Mouse (Mus musculus): Measurements from ENCODE around the gene Itpr1. TPM values are rescaled to one million over a fixed set of nuclear protein-coding genes. Genes with fewer than 3 reads are reported as not detected.

Itpr1 gene
- polyA plus RNA-seq, 1 experiment from 2014 or later: 16.7 TPM

GRCm38 (mm10) chr6:108532486-108533179 lies 319.7 kb downstream of the Itpr1 start:
- H3K4me3 ChIP-seq (ENCODE audit: low read depth, low read length): no peak overlapping the region
- H3K27me3 ChIP-seq (ENCODE audit: control insufficient read depth, insufficient read depth, low read length): no peaks in the 10 kb centered on the region
- ATAC-seq (replicated peaks; ENCODE audit: insufficient number of reproducible peaks, low FRiP score, low TSS enrichment): no peak
- H3K36me3 ChIP-seq (ENCODE audit: control insufficient read depth, insufficient read depth, low read length): no peaks in the 10 kb centered on the region
- WGBS (ENCODE audit: insufficient replicate concordance): 72% methylated on average over 10 of the region's 10 CpGs
- H3K27ac ChIP-seq (ENCODE audit: low read depth, low read length): no peak overlapping the region
- H3K4me1 ChIP-seq (ENCODE audit: control insufficient read depth, insufficient read depth, low read length): peaks cover 45% of the 10 kb centered on the region
- no peak overlapping the region for H3K4me2 ChIP-seq
- no peaks in the 10 kb centered on the region for H3K9me3 ChIP-seq (replicated peaks; ENCODE audit: control insufficient read depth, low read length)
- H3K9ac ChIP-seq (ENCODE audit: low read depth, low read length): no peak overlapping the region

DNA sequence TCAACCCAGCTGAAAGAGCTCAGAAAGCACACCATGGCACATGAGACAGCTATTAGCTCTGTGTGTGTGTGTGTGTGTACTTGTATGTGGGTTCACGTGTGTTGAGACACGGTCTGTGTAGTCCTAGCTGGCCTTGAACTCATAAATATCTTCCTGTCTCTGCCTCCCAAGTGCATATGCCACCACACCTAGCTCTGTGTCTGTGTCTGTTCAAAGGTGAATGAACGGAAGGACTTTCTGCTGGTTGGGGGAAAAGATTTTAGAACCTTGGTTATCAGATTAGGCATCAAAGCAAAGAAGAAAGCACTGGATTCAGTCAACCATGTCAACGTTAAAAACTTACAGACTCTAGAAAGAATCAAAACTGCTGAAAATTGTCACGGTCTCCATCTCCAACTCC lies 321.2 kb downstream of the Itpr1 start:
- Histone ChIP-seq H3K9ac (ENCODE audit: low read depth, low read length) (no peak overlapping the region), H3K4me3 (ENCODE audit: low read depth, low read length) (no peak overlapping the region), H3K27ac (ENCODE audit: low read depth, low read length) (no peak overlapping the region), H3K9me3 (replicated peaks; ENCODE audit: control insufficient read depth, low read length) (no peaks in the 10 kb centered on the region), H3K4me1 (ENCODE audit: control insufficient read depth, insufficient read depth, low read length) (peaks cover 41% of the 10 kb centered on the region), H3K27me3 (ENCODE audit: control insufficient read depth, insufficient read depth, low read length) (no peaks in the 10 kb centered on the region), H3K4me2 (no peak overlapping the region), H3K36me3 (ENCODE audit: control insufficient read depth, insufficient read depth, low read length) (no peaks in the 10 kb centered on the region)
- ATAC-seq (replicated peaks; ENCODE audit: insufficient number of reproducible peaks, low FRiP score, low TSS enrichment): no peak
- 87% methylated on average over 5 of the region's 5 CpGs for WGBS (ENCODE audit: insufficient replicate concordance)

DNA sequence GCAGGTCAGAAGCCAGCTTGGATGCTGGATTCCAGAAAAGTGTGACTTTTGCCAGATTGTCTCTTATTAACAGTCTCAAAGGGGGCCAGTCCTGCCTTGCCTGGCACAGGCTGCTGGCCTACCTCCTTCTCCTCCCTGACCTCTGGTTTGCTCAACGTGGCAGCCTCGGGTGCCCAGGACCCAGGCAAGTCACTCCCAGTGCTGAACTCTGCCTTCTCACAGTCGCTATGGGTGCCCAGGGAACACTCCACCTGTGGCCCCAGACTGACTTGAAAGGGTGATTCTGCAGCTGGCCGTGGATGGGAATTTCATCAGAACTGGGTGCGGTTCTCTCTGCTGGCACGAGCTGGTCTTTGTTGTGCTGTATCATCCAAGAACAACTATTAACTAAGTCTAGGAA lies 321.7 kb downstream of the Itpr1 start:
- no peak overlapping the region for H3K9ac ChIP-seq (ENCODE audit: low read depth, low read length)
- H3K27ac ChIP-seq (ENCODE audit: low read depth, low read length): no peak overlapping the region
- no peaks in the 10 kb centered on the region for H3K9me3 ChIP-seq (replicated peaks; ENCODE audit: control insufficient read depth, low read length)
- no peak overlapping the region for H3K4me3 ChIP-seq (ENCODE audit: low read depth, low read length)
- no peaks in the 10 kb centered on the region for H3K36me3 ChIP-seq (ENCODE audit: control insufficient read depth, insufficient read depth, low read length)
- peaks cover 45% of the 10 kb centered on the region for H3K4me1 ChIP-seq (ENCODE audit: control insufficient read depth, insufficient read depth, low read length)
- 84% methylated on average over 6 of the region's 6 CpGs for WGBS (ENCODE audit: insufficient replicate concordance)
- H3K27me3 ChIP-seq (ENCODE audit: control insufficient read depth, insufficient read depth, low read length): no peaks in the 10 kb centered on the region
- no peak overlapping the region for H3K4me2 ChIP-seq
- no peak for ATAC-seq (replicated peaks; ENCODE audit: insufficient number of reproducible peaks, low FRiP score, low TSS enrichment)

DNA sequence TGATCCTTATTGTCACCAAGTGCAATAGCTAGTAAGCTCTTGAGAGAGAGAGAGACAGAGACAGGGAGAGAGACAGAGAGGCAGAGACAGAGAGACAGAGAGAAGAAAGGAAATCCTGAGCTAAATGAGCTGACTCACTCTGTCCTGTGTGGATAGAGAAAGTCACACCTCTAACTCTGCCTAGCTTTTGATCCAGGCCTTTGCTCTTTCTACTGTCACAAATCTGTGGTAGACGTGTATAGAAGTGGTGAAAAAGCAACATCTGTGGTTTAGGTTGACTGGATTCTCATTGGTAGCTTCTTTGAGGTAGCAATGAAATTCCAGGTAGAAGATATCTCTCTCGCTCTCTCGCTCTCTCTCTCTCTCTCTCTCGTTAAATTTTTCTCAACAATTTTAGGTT lies 322.4 kb downstream of the Itpr1 start:
- Histone ChIP-seq H3K4me2 (no peak overlapping the region), H3K4me1 (ENCODE audit: control insufficient read depth, insufficient read depth, low read length) (peaks cover 48% of the 10 kb centered on the region), H3K4me3 (ENCODE audit: low read depth, low read length) (no peak overlapping the region), H3K27me3 (ENCODE audit: control insufficient read depth, insufficient read depth, low read length) (no peaks in the 10 kb centered on the region), H3K9ac (ENCODE audit: low read depth, low read length) (no peak overlapping the region), H3K36me3 (ENCODE audit: control insufficient read depth, insufficient read depth, low read length) (no peaks in the 10 kb centered on the region), H3K27ac (ENCODE audit: low read depth, low read length) (no peak overlapping the region), H3K9me3 (replicated peaks; ENCODE audit: control insufficient read depth, low read length) (no peaks in the 10 kb centered on the region)
- no peak for ATAC-seq (replicated peaks; ENCODE audit: insufficient number of reproducible peaks, low FRiP score, low TSS enrichment)
- 88% methylated on average over 4 of the region's 4 CpGs for WGBS (ENCODE audit: insufficient replicate concordance)

DNA sequence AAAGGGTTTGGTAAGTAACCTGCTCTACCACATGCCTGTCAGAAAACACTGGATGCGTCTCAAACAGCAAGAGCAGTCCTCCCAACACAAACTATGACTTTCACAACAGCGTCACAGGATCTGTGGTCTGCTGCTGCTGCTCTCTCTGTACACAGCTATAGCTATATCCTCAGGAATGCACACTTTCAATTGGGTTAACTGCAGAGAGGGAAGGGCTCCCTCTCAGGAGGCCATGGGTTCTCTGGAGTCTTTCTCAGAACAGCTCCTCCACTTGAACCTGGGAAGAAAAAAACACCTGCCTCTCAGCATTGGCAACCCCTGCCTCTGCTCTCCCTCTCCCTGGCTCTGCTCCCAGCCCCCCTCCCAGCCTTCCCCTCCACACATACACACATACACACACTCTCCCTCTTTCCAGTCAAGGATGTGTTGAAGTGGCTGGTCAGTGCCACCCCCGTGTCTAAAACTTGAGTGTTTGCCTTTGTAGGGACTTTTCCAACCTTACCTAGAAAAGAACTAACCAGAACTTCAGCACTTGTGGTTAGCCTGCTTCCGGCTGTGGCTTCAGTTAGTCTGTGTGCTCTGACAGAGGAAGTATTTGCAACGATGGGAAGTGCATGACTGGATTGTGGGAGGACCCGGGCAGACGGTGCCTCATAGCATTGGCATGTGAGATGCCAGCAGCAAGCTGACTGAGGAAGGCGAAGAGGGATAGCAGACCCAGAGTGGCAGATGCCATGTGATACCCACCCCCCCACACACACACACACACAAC lies 323.8 kb downstream of the Itpr1 start:
- Histone ChIP-seq H3K27ac (ENCODE audit: low read depth, low read length) (peak overlapping the region; percentile 70), H3K27me3 (ENCODE audit: control insufficient read depth, insufficient read depth, low read length) (no peaks in the 10 kb centered on the region), H3K36me3 (ENCODE audit: control insufficient read depth, insufficient read depth, low read length) (no peaks in the 10 kb centered on the region), H3K9ac (ENCODE audit: low read depth, low read length) (no peak overlapping the region), H3K9me3 (replicated peaks; ENCODE audit: control insufficient read depth, low read length) (no peaks in the 10 kb centered on the region), H3K4me1 (ENCODE audit: control insufficient read depth, insufficient read depth, low read length) (peaks cover 38% of the 10 kb centered on the region), H3K4me3 (ENCODE audit: low read depth, low read length) (no peak overlapping the region), H3K4me2 (peak overlapping the region; percentile 27; the same call in 1 of the 2 replicates)
- WGBS (ENCODE audit: insufficient replicate concordance): 53% methylated on average over 8 of the region's 8 CpGs
- no peak; the same call in 1 of the 2 replicates for ATAC-seq (replicated peaks; ENCODE audit: insufficient number of reproducible peaks, low FRiP score, low TSS enrichment)

GRCm38 (mm10) chr6:108538406-108538805 lies 325.5 kb downstream of the Itpr1 start:
- no peak for ATAC-seq (replicated peaks; ENCODE audit: insufficient number of reproducible peaks, low FRiP score, low TSS enrichment)
- H3K27me3 ChIP-seq (ENCODE audit: control insufficient read depth, insufficient read depth, low read length): no peaks in the 10 kb centered on the region
- H3K9me3 ChIP-seq (replicated peaks; ENCODE audit: control insufficient read depth, low read length): no peaks in the 10 kb centered on the region
- H3K4me3 ChIP-seq (ENCODE audit: low read depth, low read length): no peak overlapping the region
- H3K36me3 ChIP-seq (ENCODE audit: control insufficient read depth, insufficient read depth, low read length): no peaks in the 10 kb centered on the region
- H3K4me1 ChIP-seq (ENCODE audit: control insufficient read depth, insufficient read depth, low read length): peaks cover 24% of the 10 kb centered on the region
- H3K9ac ChIP-seq (ENCODE audit: low read depth, low read length): no peak overlapping the region
- no peak overlapping the region for H3K4me2 ChIP-seq
- H3K27ac ChIP-seq (ENCODE audit: low read depth, low read length): peak overlapping the region; percentile 76; the same call in 1 of the 2 replicates
- 77% methylated on average over 4 of the region's 4 CpGs for WGBS (ENCODE audit: insufficient replicate concordance)

DNA sequence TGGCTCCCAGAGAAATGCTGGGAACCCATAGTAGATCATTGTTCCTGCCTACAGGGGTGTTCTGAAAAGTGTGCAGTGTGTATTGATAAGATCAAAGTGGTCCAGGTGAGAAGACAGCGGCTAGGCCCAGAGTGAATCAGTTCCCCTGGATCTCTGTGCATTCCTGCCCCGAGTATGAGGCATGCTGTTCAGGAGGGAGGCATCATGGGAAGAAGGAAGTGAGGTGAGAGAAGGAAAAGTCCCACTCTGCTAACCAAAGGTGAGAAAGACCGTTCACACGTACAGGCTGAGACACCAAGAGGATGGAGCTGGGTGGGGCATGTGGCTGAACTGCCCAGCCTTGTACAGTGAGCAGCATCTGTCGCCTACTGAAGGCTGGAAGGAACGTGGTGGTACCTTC lies 327.5 kb downstream of the Itpr1 start:
- ATAC-seq (replicated peaks; ENCODE audit: insufficient number of reproducible peaks, low FRiP score, low TSS enrichment): no peak
- peaks cover 24% of the 10 kb centered on the region for H3K4me1 ChIP-seq (ENCODE audit: control insufficient read depth, insufficient read depth, low read length)
- H3K27ac ChIP-seq (ENCODE audit: low read depth, low read length): no peak overlapping the region
- H3K9ac ChIP-seq (ENCODE audit: low read depth, low read length): no peak overlapping the region
- H3K9me3 ChIP-seq (replicated peaks; ENCODE audit: control insufficient read depth, low read length): no peaks in the 10 kb centered on the region
- no peaks in the 10 kb centered on the region for H3K27me3 ChIP-seq (ENCODE audit: control insufficient read depth, insufficient read depth, low read length)
- no peak overlapping the region for H3K4me2 ChIP-seq
- WGBS (ENCODE audit: insufficient replicate concordance): 86% methylated on average over 6 of the region's 6 CpGs
- H3K36me3 ChIP-seq (ENCODE audit: control insufficient read depth, insufficient read depth, low read length): no peaks in the 10 kb centered on the region
- no peak overlapping the region for H3K4me3 ChIP-seq (ENCODE audit: low read depth, low read length)

GRCm38 (mm10) chr6:108544917-108545316 lies 332.0 kb downstream of the Itpr1 start:
- Histone ChIP-seq H3K27ac (ENCODE audit: low read depth, low read length) (no peak overlapping the region), H3K4me1 (ENCODE audit: control insufficient read depth, insufficient read depth, low read length) (no peaks in the 10 kb centered on the region; the same call in 1 of the 2 replicates), H3K9me3 (replicated peaks; ENCODE audit: control insufficient read depth, low read length) (no peaks in the 10 kb centered on the region), H3K27me3 (ENCODE audit: control insufficient read depth, insufficient read depth, low read length) (no peaks in the 10 kb centered on the region), H3K36me3 (ENCODE audit: control insufficient read depth, insufficient read depth, low read length) (no peaks in the 10 kb centered on the region), H3K9ac (ENCODE audit: low read depth, low read length) (no peak overlapping the region), H3K4me2 (no peak overlapping the region), H3K4me3 (ENCODE audit: low read depth, low read length) (no peak overlapping the region)
- 78% methylated on average over 7 of the region's 7 CpGs for WGBS (ENCODE audit: insufficient replicate concordance)
- ATAC-seq (replicated peaks; ENCODE audit: insufficient number of reproducible peaks, low FRiP score, low TSS enrichment): no peak
